Mouse (Mus musculus): Measurements from ENCODE around the gene Dars2.

GRCm38 (mm10) chr1:161040855-161041254 lies 29.6 kb downstream of the Dars2 start:
- TF ChIP-seq JUN (IDR thresholded peaks at IDR 0.05; ENCODE audit: insufficient read depth, low read depth, low read length), result no peak
- no peak; the same call in 1 of the 2 replicates for TF ChIP-seq USF2 (conservative IDR thresholded peaks at IDR 0.05; ENCODE audit: low read depth, low read length)
- no peak for TF ChIP-seq ZKSCAN1 (IDR thresholded peaks at IDR 0.05; ENCODE audit: borderline replicate concordance, low read depth, low read length)
- no peak for TF ChIP-seq GABPA (IDR thresholded peaks at IDR 0.05; ENCODE audit: insufficient replicate concordance, low read depth, low read length)
- no peak for TF ChIP-seq PAX5 (IDR thresholded peaks at IDR 0.05; ENCODE audit: low read length)
- no peak for TF ChIP-seq ZNF384 (IDR thresholded peaks at IDR 0.05; ENCODE audit: low read depth, low read length)
- 0 out of 2 replicates have a peak, but pooled peaks have one; percentile 17 for TF ChIP-seq CHD2 (IDR thresholded peaks at IDR 0.05; ENCODE audit: low read length)
- TF ChIP-seq ZMIZ1 (IDR thresholded peaks at IDR 0.05; ENCODE audit: low read depth, low read length), result 0 out of 2 replicates have a peak, but pooled peaks have one; percentile 24
